Mouse (Mus musculus) heart, adult 2 months (tissue): ENCODE measurements around the gene Izumo4.

Experiments
- CTCF ChIP-seq: fragments of 200-600 bp; IDR thresholded peaks from 2 replicates; pipeline ENCODE4 v1.8.1; 2022; ENCODE audit warnings: antibody characterized with exemption, mild to moderate bottlenecking, moderate library complexity
- EP300 ChIP-seq: fragments of 200-500 bp; IDR thresholded peaks from 2 replicates; pipeline ENCODE4 v1.6.1; 2011; ENCODE audit warnings: low read depth, low read length, control low read depth; ENCODE audit not compliant: insufficient read depth
- POLR2A ChIP-seq: fragments of 200-500 bp; IDR thresholded peaks from 2 replicates; pipeline ENCODE4 v1.6.1; 2011; ENCODE audit warnings: mild to moderate bottlenecking, low read depth, low read length, control low read depth; ENCODE audit not compliant: insufficient read depth

DNA sequence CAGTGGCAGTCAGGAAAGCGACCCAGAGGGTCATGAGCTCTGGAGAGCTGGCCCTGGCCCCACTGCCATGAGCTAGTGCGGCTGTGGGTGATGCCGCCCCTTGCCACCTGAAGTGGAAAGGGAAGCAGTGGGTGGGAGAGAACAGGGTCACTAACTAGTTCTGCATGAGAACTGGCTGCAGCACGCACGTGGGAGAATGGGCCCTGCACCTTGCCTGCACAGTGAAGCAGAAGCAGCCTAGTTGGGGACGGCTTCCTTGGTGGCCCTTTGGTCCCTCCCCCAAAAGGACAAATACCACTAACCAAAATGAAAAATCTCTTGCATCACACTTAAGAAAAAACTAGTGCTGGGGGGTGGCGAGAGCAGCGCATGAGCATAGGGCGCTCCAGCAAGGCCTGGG lies 3.4 kb upstream of the Izumo4 start:
- TF ChIP-seq CTCF (no peak), EP300 (no peak), POLR2A (no peak)
